Mouse (Mus musculus) lung, adult 2 months (tissue): ENCODE measurements around the gene Ift57. TPM values are rescaled to one million over a fixed set of nuclear protein-coding genes. Genes with fewer than 3 reads are reported as not detected.

Experiments used
- DNase-seq: peaks from one replicate; pipeline ENCODE4 v3.0.0; 2022
- H3K4me1 ChIP-seq: fragments of 200-500 bp; 2 replicates; pipeline ENCODE4 v1.6.1; 2011; ENCODE audit warnings: low read length; ENCODE audit not compliant: control insufficient read depth, insufficient read depth
- H3K4me3 ChIP-seq: fragments of 200-500 bp; replicated peaks from 2 replicates; pipeline ENCODE3; 2011; ENCODE audit warnings: low read depth, mild to moderate bottlenecking, control low read depth, low read length; ENCODE audit errors: extremely low read depth
- CTCF ChIP-seq: fragments of 200-500 bp; IDR thresholded peaks from 2 replicates; pipeline ENCODE4 v1.5.1; 2011; ENCODE audit warnings: mild to moderate bottlenecking, low read length, control low read depth; ENCODE audit not compliant: insufficient read depth
- POLR2A ChIP-seq: fragments of 200-500 bp; IDR thresholded peaks from 2 replicates; pipeline ENCODE4 v1.6.1; 2011; ENCODE audit warnings: low read depth, mild to moderate bottlenecking, control low read depth, low read length, borderline replicate concordance; ENCODE audit errors: extremely low read depth
- WGBS: fragments of 180-500 bp; shearing (Covaris S2); methylation state at CpG from one replicate; pipeline ENCODE4 v1.1.7; 2018; 5-methylcytosine and 5-hydroxymethylcytosine counted together
- polyA plus RNA-seq: library from polyadenylated mRNA; depleted of rRNA; stranded (reverse); fragments of >200 nt; gene quantifications from 2 replicates; pipeline ENCODE4 v1.2.3, GENCODE M21; 2012

The Ift57 gene
- polyA plus RNA-seq, 1 experiment: 5.8 TPM

- TF ChIP-seq POLR2A: no peak
- no peak for TF ChIP-seq CTCF
- WGBS: 66% methylated on average over 10 of the region's 10 CpGs
Measured at GRCm38 (mm10) chr16:49799597-49800561, 100.8 kb downstream of the Ift57 start, which contains the start of gene Cd47. TSS of gene Cd47 (plus strand) at chr16:49800533.

GRCm38 (mm10) chr16:49800996-49801395, 102.0 kb downstream of the Ift57 start:
- no peak for DNase-seq
- WGBS: 71% methylated on average over 5 of the region's 5 CpGs
- TF ChIP-seq CTCF: no peak
- TF ChIP-seq POLR2A: no peak
- Histone ChIP-seq H3K4me3 (no peak overlapping the region), H3K4me1 (peaks cover 24% of the 10 kb centered on the region)

More at GRCm38 (mm10) chr16:49799597-49800561, 100.8 kb downstream of the Ift57 start, which contains the start of gene Cd47:
- no peak within 1 kb of the TSS for H3K4me3 ChIP-seq
- no peak for DNase-seq
- H3K4me1 ChIP-seq: peaks cover 24% of the 10 kb centered on the region

GRCm38 (mm10) chr16:49801399-49801798, 102.4 kb downstream of the Ift57 start:
- no peak for TF ChIP-seq CTCF
- no peak for TF ChIP-seq POLR2A
- H3K4me1 ChIP-seq: peaks cover 24% of the 10 kb centered on the region
- WGBS: 44% methylated on average over 5 of the region's 5 CpGs
- H3K4me3 ChIP-seq: no peak overlapping the region
- no peak for DNase-seq

GRCm38 (mm10) chr16:49802993-49803392, 104.0 kb downstream of the Ift57 start:
- H3K4me3 ChIP-seq: no peak overlapping the region
- TF ChIP-seq CTCF (no peak), POLR2A (no peak)
- WGBS: 83% methylated on average over 2 of the region's 2 CpGs
- H3K4me1 ChIP-seq: peaks cover 26% of the 10 kb centered on the region
- no peak for DNase-seq

GRCm38 (mm10) chr16:49803932-49804461, 105.0 kb downstream of the Ift57 start:
- 18% methylated on average over 12 of the region's 12 CpGs for WGBS
- DNase-seq: no peak
- TF ChIP-seq CTCF: no peak
- TF ChIP-seq POLR2A: no peak; the same call in 1 of the 2 replicates
- Histone ChIP-seq H3K4me3 (peak overlapping the region; percentile 73), H3K4me1 (peaks cover 24% of the 10 kb centered on the region)

GRCm38 (mm10) chr16:49806920-49807319, 107.9 kb downstream of the Ift57 start:
- WGBS: 79% methylated on average over 10 of the region's 10 CpGs
- Histone ChIP-seq H3K4me1 (peaks cover 9% of the 10 kb centered on the region), H3K4me3 (no peak overlapping the region)
- TF ChIP-seq POLR2A (no peak), CTCF (no peak)
- no peak for DNase-seq

GRCm38 (mm10) chr16:49807419-49807841, 108.4 kb downstream of the Ift57 start:
- no peak overlapping the region for H3K4me3 ChIP-seq
- TF ChIP-seq POLR2A (no peak), CTCF (no peak)
- 52% methylated on average over 7 of the region's 7 CpGs for WGBS
- H3K4me1 ChIP-seq: peaks cover 9% of the 10 kb centered on the region
- DNase-seq: no peak

- no peak for TF ChIP-seq CTCF
- TF ChIP-seq POLR2A: no peak
- 65% methylated on average over 18 of the region's 18 CpGs for WGBS
- Histone ChIP-seq H3K4me1 (peaks cover 9% of the 10 kb centered on the region), H3K4me3 (no peak overlapping the region)
- DNase-seq: no peak
Measured at GRCm38 (mm10) chr16:49807862-49808430, 108.9 kb downstream of the Ift57 start.

- H3K4me3 ChIP-seq: no peak overlapping the region
- H3K4me1 ChIP-seq: peaks cover 2% of the 10 kb centered on the region; the same call in 1 of the 2 replicates
- WGBS: 57% methylated on average over 2 of the region's 2 CpGs
- TF ChIP-seq POLR2A: no peak
- no peak for TF ChIP-seq CTCF
- no peak for DNase-seq
Measured at GRCm38 (mm10) chr16:49811897-49812296, 112.9 kb downstream of the Ift57 start.
